13 mouse cellular contexts compared by ENCODE assay signal in genomic region chr8:87689192-87689591, GRCm38 (mm10).
DNase-seq lines count a peak whose midpoint lies in the region; ATAC-seq and TF ChIP-seq lines count a peak whose summit lies in the region.
"Had no signal": no experiment of that assay in that cellular context is flagged by ENCODE, and none has a peak within 500 bp of the region (broad histone marks: within the 10 kb centered on the region; RNA-seq: fewer than 3 reads in every experiment).

No protein-coding gene starts in this region.

- H3K9ac ChIP-seq in forebrain, embryonic 16.5 days (replicated peaks; ENCODE audit: low read depth, low read length) = no peak overlapping the region
- H3K9ac ChIP-seq in midbrain, embryonic 14.5 days (replicated peaks; ENCODE audit: low read length) = no peak overlapping the region
- H3K9ac ChIP-seq in lung, postnatal 0 days (replicated peaks; ENCODE audit: low read depth) = no peak overlapping the region
- H3K9ac ChIP-seq: limb, embryonic 12.5 days; lung, embryonic 14.5 days had no signal

- 7% methylated on average over 6 of the region's 6 CpGs for WGBS in cerebellum, adult 2 months
- WGBS in forebrain, embryonic 16.5 days = 45% methylated on average over 6 of the region's 6 CpGs
- 43% methylated on average over 6 of the region's 6 CpGs for WGBS in midbrain, embryonic 14.5 days
- WGBS in lung, postnatal 0 days = 74% methylated on average over 6 of the region's 6 CpGs

- no peak overlapping the region for H3K27ac ChIP-seq in cerebellum, adult 2 months (ENCODE audit: insufficient read depth, low read length)
- peak overlapping the region; percentile 55 for H3K27ac ChIP-seq in forebrain, embryonic 16.5 days (ENCODE audit: low read length)
- peak overlapping the region; percentile 90 for H3K27ac ChIP-seq in midbrain, embryonic 14.5 days (replicated peaks; ENCODE audit: low read depth, low read length)
- no peak overlapping the region for H3K27ac ChIP-seq in lung, postnatal 0 days (ENCODE audit: low read length)
- H3K27ac ChIP-seq: layer of hippocampus, adult 2 months had no signal

- no peak overlapping the region for H3K4me2 ChIP-seq in forebrain, embryonic 16.5 days (ENCODE audit: low read length)
- H3K4me2 ChIP-seq in midbrain, embryonic 14.5 days (ENCODE audit: low read length) = no peak overlapping the region
- no peak overlapping the region for H3K4me2 ChIP-seq in lung, postnatal 0 days (replicated peaks; ENCODE audit: low read depth, low read length)
- H3K4me2 ChIP-seq: limb, embryonic 12.5 days had no signal

- H3K27me3 ChIP-seq in cerebellum, adult 2 months (ENCODE audit: control insufficient read depth, insufficient read depth, low read length) = no peaks in the 10 kb centered on the region
- H3K27me3 ChIP-seq in forebrain, embryonic 16.5 days (replicated peaks; ENCODE audit: control insufficient read depth, insufficient read depth, low read length) = no peaks in the 10 kb centered on the region; the same call in 1 of the 2 replicates
- no peaks in the 10 kb centered on the region for H3K27me3 ChIP-seq in midbrain, embryonic 14.5 days (ENCODE audit: control insufficient read depth, insufficient read depth, low read length)
- no peaks in the 10 kb centered on the region for H3K27me3 ChIP-seq in lung, postnatal 0 days (replicated peaks; ENCODE audit: insufficient read depth, low read length)
- H3K27me3 ChIP-seq: limb, embryonic 12.5 days had no signal

- H3K36me3 ChIP-seq in forebrain, embryonic 16.5 days (ENCODE audit: control insufficient read depth, insufficient read depth) = no peaks in the 10 kb centered on the region
- peaks cover 8% of the 10 kb centered on the region; the same call in 1 of the 2 replicates for H3K36me3 ChIP-seq in midbrain, embryonic 14.5 days (ENCODE audit: control insufficient read depth, insufficient read depth, low read length)
- no peaks in the 10 kb centered on the region for H3K36me3 ChIP-seq in lung, postnatal 0 days (ENCODE audit: insufficient read depth, low read length)

- H3K9me3 ChIP-seq in forebrain, embryonic 16.5 days (ENCODE audit: control insufficient read depth, low read length) = no peaks in the 10 kb centered on the region
- H3K9me3 ChIP-seq in midbrain, embryonic 14.5 days (ENCODE audit: control insufficient read depth, low read length) = no peaks in the 10 kb centered on the region
- H3K9me3 ChIP-seq in lung, postnatal 0 days (ENCODE audit: low read length) = no peaks in the 10 kb centered on the region
- H3K9me3 ChIP-seq: limb, embryonic 12.5 days had no signal

- no peak overlapping the region for H3K4me3 ChIP-seq in cerebellum, adult 2 months (replicated peaks; ENCODE audit: insufficient read depth, low read depth, low read length)
- H3K4me3 ChIP-seq in forebrain, embryonic 16.5 days (replicated peaks; ENCODE audit: low read length) = no peak overlapping the region
- no peak overlapping the region for H3K4me3 ChIP-seq in midbrain, embryonic 14.5 days (replicated peaks; ENCODE audit: low read depth, low read length)
- no peak overlapping the region for H3K4me3 ChIP-seq in lung, postnatal 0 days (ENCODE audit: low read depth, low read length)
- H3K4me3 ChIP-seq: layer of hippocampus, adult 2 months; limb, embryonic 12.5 days had no signal

- peak; percentile 73 for DNase-seq in brain, adult 2 months (ENCODE audit: low read depth, low spot score)
- peak; percentile 65 to 76 for DNase-seq in cerebellum, adult 2 months
- peak; percentile 41 for DNase-seq in midbrain, embryonic 14.5 days
- DNase-seq in thymus, postnatal 4 days = no peak
- DNase-seq in lung, postnatal 0 days (ENCODE audit: low spot score) = no peak
- DNase-seq: lung, embryonic 14.5 days; right cerebral cortex, adult 18-20 months had no signal

- peaks cover 62% of the 10 kb centered on the region for H3K4me1 ChIP-seq in cerebellum, adult 2 months (ENCODE audit: control insufficient read depth, insufficient read depth, low read length)
- H3K4me1 ChIP-seq in forebrain, embryonic 16.5 days (replicated peaks; ENCODE audit: control insufficient read depth, insufficient read depth, low read length) = peaks cover 62% of the 10 kb centered on the region
- peaks cover 96% of the 10 kb centered on the region for H3K4me1 ChIP-seq in midbrain, embryonic 14.5 days (ENCODE audit: control insufficient read depth, insufficient read depth, low read length)
- peaks cover 4% of the 10 kb centered on the region; the same call in 1 of the 2 replicates for H3K4me1 ChIP-seq in lung, postnatal 0 days (ENCODE audit: insufficient read depth, low read depth, low read length)

- TF ChIP-seq POLR2A in cerebellum, adult 2 months (IDR thresholded peaks at IDR 0.05; ENCODE audit: borderline replicate concordance, insufficient read depth, low read length) = no peak

- peak; percentile 54 for ATAC-seq in forebrain, embryonic 16.5 days
- no peak for ATAC-seq in midbrain, embryonic 14.5 days (ENCODE audit: low FRiP score, low TSS enrichment)
- ATAC-seq in granulocyte monocyte progenitor cell, adult 5-6 weeks (replicated peaks; ENCODE audit: poor library complexity, severe bottlenecking) = no peak
- ATAC-seq in lung, postnatal 0 days = no peak
- ATAC-seq: activated CD4-positive, CD25-positive, alpha-beta regulatory T cell, adult 4 months; intestine, postnatal 0 days had no signal

- TF ChIP-seq EP300 in lung, postnatal 0 days (IDR thresholded peaks at IDR 0.05) = no peak

- TF ChIP-seq CTCF in cerebellum, adult 2 months (IDR thresholded peaks at IDR 0.05; ENCODE audit: borderline replicate concordance, insufficient read depth, low read depth, low read length) = no peak
- TF ChIP-seq CTCF in lung, postnatal 0 days (IDR thresholded peaks at IDR 0.05) = no peak

Comparison
In these comparisons a context has a peak if more than half of its experiments do, and no peak if none do; other contexts are left out.
1. DNase-seq: peak in brain, adult 2 months (single experiment), cerebellum, adult 2 months (2 of 2) and midbrain, embryonic 14.5 days (single experiment); none in thymus, postnatal 4 days (single experiment) and lung, postnatal 0 days (single experiment).
2. H3K27ac ChIP-seq: peak in forebrain, embryonic 16.5 days (single experiment) and midbrain, embryonic 14.5 days (single experiment); none in cerebellum, adult 2 months (single experiment) and lung, postnatal 0 days (single experiment).